Mouse (Mus musculus) spleen, adult 2 months (tissue): ENCODE results near the gene Mansc4.

Source experiments
- CTCF ChIP-seq: fragments of 200-500 bp; IDR thresholded peaks from 2 replicates; pipeline ENCODE4 v1.5.1; 2011; ENCODE audit warnings: mild to moderate bottlenecking, inconsistent platforms; ENCODE audit not compliant: insufficient read depth, insufficient read length, insufficient replicate concordance; ENCODE audit errors: extremely low read depth
- POLR2A ChIP-seq: fragments of 200-500 bp; IDR thresholded peaks from 2 replicates; pipeline ENCODE4 v1.6.1; 2011; ENCODE audit warnings: low read depth, low read length, inconsistent platforms

DNA sequence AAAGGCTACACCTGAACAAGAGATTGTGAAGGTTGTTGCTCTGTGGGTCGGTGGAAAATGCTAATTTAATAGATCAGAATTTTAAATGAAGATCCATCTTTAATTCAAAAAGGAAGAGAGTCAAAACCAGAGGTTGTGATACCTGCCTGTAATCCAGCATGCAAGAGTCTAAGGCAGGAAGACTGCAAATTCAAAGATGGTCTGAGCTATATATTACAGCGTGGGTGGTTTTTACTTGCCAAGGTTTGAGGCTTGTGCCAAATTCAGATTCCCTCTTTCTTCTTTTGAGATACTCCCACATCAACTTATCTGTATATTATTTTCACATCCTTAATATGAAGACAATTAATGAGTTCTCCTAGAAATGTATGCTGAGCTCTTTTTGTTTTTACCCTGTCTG is 58.4 kb downstream of the Mansc4 start:
- TF ChIP-seq CTCF (no peak), POLR2A (no peak)
